Mouse (Mus musculus): Measurements from ENCODE around the gene Fermt3. TPM values are rescaled to one million over a fixed set of nuclear protein-coding genes. Genes with fewer than 3 reads are reported as not detected.

The Fermt3 gene
- polyA plus RNA-seq, 1 experiment from 2014 or later = 6.9 TPM

DNA sequence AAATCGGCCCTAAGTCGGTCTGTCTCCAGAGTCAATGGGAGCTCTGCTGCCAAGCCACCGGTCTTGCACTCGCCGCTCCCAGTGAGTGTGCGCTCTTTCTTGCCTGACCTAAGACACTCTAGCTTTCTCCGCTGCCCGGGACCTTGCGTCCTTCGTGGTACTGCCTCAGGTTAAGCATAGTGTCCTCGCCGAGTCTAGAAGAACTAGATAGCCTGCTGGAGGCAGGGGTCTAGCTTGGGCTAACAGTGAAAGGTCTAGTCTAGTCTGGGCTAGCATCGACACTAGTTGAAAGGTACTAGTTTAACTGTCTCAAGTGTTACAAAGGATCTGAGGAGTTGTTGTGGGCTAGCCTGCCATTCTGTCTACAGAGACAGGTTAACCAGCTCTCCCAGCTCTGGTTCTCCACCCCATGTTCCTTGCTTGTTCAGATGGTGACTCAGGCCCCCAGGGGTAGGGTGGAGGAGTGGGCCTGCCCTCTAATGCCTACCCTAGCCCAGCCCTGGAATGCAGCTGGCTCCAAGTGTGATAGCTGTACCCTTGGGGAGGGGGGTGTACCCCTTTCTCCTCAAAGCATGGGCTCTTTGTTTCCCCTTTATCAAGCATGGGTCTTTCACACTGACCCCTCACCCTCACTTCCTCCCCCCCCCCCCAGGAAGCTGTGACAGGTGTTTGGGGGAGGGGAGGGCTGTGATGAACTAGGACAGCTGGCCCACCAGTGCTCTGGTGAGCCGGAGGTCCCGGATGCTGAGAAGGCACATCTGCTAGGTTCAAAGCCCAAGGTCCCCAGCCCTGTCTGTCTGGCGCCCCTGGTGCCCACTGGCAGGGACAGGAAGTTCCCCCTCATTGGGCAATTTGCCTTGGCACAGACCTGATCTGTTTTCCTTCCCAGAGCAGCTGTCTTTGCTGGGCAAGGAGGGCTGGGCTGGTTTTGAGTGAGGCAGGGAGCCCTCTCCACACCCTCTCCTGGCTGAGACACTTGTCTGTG lies 43.4 kb downstream of the Fermt3 start, which contains the start of gene Plcb3:
TSS of gene Plcb3 (minus strand) at position 934 of the 985 bp plus-strand sequence.
- peak within 1 kb of the TSS; percentile 72 for H3K4me3 ChIP-seq
- peak within 1 kb of the TSS; percentile 83 for H3K9ac ChIP-seq
- H3K4me2 ChIP-seq = peak within 1 kb of the TSS; percentile 90
- no peaks in the 10 kb centered on the region for H3K9me3 ChIP-seq
- peak within 1 kb of the TSS; percentile 89 for H3K27ac ChIP-seq
- H3K27me3 ChIP-seq = no peaks in the 10 kb centered on the region
- ATAC-seq (ENCODE audit: insufficient number of reproducible peaks, insufficient read depth, low FRiP score, low TSS enrichment, low read depth) = no peak
- WGBS = under 1% methylated on average over 16 of the region's 16 CpGs
- peaks cover 65% of the 10 kb centered on the region for H3K4me1 ChIP-seq
- H3K36me3 ChIP-seq = peaks cover 23% of the 10 kb centered on the region

DNA sequence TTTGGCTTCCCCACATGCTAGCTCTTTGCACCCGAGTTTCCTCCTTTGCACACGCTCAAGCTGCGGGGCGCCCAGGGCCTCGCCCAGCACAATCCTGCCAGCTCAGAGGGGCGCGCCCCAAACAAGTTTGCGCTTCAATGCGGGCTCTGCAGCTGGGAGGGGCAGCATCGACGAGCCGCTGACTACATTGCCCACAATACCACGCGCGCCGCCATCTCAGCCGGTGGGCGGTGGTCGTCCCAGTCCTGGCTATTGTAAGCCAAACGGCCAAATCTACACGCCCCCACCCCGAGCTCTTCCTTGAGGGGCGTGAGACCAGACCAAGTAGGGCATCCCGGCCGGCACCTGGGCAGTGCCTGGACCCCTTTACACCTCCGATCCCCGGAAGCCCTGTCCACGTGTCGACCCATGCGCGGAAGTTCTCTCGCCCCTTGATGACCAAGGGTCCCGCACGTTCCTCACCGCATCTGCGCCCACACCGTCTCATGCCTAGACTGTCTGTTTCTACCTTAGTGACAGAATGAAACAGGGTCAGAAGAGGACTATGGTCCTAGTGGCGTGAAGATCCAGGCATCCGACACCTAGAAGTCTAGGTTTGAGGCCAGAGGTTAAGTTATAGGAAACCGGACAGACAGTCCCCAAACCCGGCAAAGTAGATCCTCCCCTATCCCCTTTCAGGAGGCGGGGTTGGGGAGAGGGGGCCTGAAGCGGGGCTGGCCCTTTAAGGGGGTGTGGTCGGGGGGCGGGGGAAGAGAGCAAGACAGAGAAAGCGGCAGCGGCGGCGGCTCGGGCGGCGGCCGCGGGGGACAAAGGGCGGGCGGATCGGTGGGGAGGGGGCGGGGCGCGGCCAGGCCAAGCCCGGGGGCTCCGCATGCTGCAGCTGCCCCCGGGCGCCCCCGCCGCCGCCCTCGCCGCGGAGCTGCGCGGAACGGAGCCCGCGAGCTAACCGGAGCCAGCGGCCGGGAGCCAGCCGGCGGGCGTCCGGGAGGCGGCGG lies 44.8 kb downstream of the Fermt3 start, which contains the start of gene Ppp1r14b:
TSS of gene Ppp1r14b (plus strand) at position 758 of the 995 bp plus-strand sequence.
- Histone ChIP-seq H3K27me3 (no peaks in the 10 kb centered on the region), H3K27ac (peak within 1 kb of the TSS; percentile 89), H3K4me2 (peak within 1 kb of the TSS; percentile 90), H3K9ac (peak within 1 kb of the TSS; percentile 83), H3K4me1 (peaks cover 73% of the 10 kb centered on the region), H3K4me3 (peak within 1 kb of the TSS; percentile 72), H3K9me3 (no peaks in the 10 kb centered on the region), H3K36me3 (peaks cover 23% of the 10 kb centered on the region)
- under 1% methylated on average over 82 of the region's 84 CpGs for WGBS
- peak; percentile 63 for ATAC-seq (ENCODE audit: insufficient number of reproducible peaks, insufficient read depth, low FRiP score, low TSS enrichment, low read depth)

DNA sequence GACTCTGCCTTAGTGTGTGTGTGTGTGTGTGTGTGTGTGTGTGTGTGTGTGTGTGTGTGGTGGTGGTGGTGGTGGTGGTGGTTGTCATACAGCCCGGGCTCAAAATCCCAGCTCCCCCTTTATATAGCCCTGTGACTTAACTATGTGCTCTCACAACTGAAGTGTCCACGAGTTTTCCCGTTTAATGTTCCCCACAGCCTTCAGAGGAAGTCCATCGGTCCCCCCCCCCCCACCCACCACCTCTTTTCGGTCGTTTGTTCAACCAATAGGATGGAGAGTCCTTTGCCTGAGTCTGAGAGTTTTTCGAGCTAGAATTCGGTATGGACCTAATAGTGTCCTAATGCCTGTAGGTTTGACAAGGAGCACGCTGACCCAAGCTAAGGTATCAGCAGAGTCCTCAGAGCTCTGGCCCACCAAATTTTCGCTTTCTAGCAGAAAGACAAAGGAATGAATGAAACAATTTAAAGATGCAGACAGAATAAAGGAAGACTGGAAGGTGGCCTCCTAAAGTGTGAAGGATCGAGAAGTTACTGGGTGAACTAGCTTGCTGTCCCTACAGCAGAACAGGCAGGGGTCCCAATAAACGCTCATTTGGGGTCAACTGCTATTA lies 45.6 kb downstream of the Fermt3 start:
- peak overlapping the region; percentile 60 for H3K27ac ChIP-seq

DNA sequence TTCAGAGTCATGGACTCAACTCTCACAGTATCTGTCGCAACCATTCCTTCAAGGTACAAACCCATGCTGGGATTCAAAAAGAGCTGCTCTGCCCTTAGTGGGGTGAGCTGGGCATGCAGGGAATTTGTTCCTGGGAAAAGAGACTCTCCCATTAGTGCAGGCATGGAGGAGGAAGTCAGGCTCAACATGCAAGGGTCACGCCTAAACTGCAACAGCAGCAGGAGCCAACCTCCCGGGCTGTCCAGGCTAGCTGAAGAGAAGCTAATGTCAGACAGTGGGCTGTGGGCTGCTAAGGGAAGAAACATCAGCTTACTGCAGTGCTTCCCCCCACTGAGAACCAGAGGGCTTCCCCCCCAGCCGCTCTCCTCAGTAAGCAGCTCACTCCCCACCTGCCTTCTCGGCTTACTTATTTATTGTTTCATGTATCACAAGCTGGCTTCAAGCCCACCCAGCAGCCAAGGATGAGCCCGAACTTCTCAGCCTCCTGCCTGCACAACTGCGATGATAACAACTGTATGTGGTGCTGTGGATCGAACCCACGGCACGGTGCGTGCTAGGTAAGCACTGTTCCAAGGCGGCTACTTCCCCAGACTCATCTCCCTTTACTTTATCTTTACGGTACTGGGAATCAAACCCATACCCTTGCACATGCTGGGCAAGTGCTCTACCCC lies 46.9 kb downstream of the Fermt3 start:
- H3K9ac ChIP-seq = no peak overlapping the region
- H3K4me3 ChIP-seq = no peak overlapping the region
- 76% methylated on average over 13 of the region's 13 CpGs for WGBS
- H3K36me3 ChIP-seq = peaks cover 7% of the 10 kb centered on the region
- no peak overlapping the region for H3K27ac ChIP-seq
- peaks cover 71% of the 10 kb centered on the region for H3K4me1 ChIP-seq
- no peaks in the 10 kb centered on the region for H3K9me3 ChIP-seq
- no peaks in the 10 kb centered on the region for H3K27me3 ChIP-seq
- H3K4me2 ChIP-seq = no peak overlapping the region
- ATAC-seq (ENCODE audit: insufficient number of reproducible peaks, insufficient read depth, low FRiP score, low TSS enrichment, low read depth) = no peak

More for the DNA sequence above, 45.6 kb downstream of the Fermt3 start:
- Histone ChIP-seq H3K9ac (peak overlapping the region; percentile 83), H3K36me3 (peaks cover 21% of the 10 kb centered on the region), H3K4me2 (peak overlapping the region; percentile 90), H3K4me1 (peaks cover 72% of the 10 kb centered on the region), H3K9me3 (no peaks in the 10 kb centered on the region), H3K27me3 (no peaks in the 10 kb centered on the region), H3K4me3 (peak overlapping the region; percentile 72)
- no peak for ATAC-seq (ENCODE audit: insufficient number of reproducible peaks, insufficient read depth, low FRiP score, low TSS enrichment, low read depth)
- WGBS = 37% methylated on average over 12 of the region's 12 CpGs

DNA sequence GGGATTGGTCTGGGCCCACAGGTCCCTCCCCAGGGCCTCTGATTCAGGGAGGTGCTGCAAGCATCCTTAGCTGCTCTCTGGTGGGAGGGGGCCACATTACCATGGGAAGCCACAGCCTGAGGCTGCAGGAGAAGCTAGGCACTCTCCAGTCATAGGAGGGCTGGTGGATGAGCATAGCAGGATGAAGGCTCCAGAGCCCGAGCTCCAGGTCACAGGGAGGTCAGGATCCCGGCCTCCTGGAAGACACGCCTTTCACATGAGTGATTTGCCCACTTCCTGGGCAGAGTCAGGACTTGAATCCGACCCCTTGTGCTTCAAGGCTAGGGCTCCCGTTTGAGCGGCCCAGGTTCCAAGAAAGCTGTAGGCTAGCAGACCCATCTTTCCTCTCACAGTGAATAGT lies 47.6 kb downstream of the Fermt3 start:
- Histone ChIP-seq H3K4me1 (peaks cover 65% of the 10 kb centered on the region), H3K4me2 (no peak overlapping the region), H3K36me3 (peaks cover 7% of the 10 kb centered on the region; the same call in 1 of the 2 replicates), H3K27ac (peak overlapping the region; percentile 11; the same call in 1 of the 2 replicates), H3K27me3 (no peaks in the 10 kb centered on the region), H3K9ac (peak overlapping the region; percentile 41; the same call in 1 of the 2 replicates), H3K4me3 (no peak overlapping the region), H3K9me3 (no peaks in the 10 kb centered on the region)
- ATAC-seq (ENCODE audit: insufficient number of reproducible peaks, insufficient read depth, low FRiP score, low TSS enrichment, low read depth) = no peak
- WGBS = 24% methylated on average over 6 of the region's 6 CpGs

DNA sequence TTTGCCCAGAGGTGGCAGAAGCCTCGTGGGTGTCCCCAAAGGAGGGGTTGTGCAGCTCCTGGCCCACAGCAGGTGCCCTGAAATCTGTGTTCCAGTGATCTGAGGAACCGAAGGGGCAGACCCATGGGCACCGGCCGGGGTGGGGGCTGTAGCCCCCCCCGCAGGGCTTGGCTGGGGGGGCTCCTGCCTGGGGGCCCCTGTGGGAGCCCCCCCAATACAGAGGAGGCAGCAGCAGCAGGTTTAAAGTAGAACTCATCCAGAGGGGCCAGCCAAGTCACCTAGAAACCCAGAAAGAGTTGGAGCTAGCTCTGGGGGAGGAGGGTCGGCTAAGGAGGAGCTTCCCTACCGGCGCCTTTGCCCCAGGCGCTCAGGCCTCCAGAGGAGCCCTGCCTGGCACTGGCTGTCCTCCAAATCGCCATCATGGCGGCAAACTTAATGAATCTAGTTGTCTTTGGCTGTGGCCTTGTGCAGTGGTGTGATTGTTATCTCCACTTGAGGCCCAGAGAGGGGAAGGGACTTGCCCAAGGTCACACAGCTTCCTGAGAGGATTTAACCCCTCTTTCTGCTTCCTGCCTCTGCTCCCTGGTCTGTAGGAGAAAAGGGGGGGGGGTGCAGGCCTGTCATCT lies 48.7 kb downstream of the Fermt3 start:
- Histone ChIP-seq H3K9ac (peak overlapping the region; percentile 81; the same call in 1 of the 2 replicates), H3K4me3 (peak overlapping the region; percentile 69), H3K4me2 (peak overlapping the region; percentile 83), H3K9me3 (no peaks in the 10 kb centered on the region), H3K27ac (no peak overlapping the region), H3K36me3 (peaks cover 16% of the 10 kb centered on the region), H3K27me3 (no peaks in the 10 kb centered on the region), H3K4me1 (peaks cover 55% of the 10 kb centered on the region)
- WGBS = 18% methylated on average over 11 of the region's 11 CpGs
- ATAC-seq (ENCODE audit: insufficient number of reproducible peaks, insufficient read depth, low FRiP score, low TSS enrichment, low read depth) = no peak

DNA sequence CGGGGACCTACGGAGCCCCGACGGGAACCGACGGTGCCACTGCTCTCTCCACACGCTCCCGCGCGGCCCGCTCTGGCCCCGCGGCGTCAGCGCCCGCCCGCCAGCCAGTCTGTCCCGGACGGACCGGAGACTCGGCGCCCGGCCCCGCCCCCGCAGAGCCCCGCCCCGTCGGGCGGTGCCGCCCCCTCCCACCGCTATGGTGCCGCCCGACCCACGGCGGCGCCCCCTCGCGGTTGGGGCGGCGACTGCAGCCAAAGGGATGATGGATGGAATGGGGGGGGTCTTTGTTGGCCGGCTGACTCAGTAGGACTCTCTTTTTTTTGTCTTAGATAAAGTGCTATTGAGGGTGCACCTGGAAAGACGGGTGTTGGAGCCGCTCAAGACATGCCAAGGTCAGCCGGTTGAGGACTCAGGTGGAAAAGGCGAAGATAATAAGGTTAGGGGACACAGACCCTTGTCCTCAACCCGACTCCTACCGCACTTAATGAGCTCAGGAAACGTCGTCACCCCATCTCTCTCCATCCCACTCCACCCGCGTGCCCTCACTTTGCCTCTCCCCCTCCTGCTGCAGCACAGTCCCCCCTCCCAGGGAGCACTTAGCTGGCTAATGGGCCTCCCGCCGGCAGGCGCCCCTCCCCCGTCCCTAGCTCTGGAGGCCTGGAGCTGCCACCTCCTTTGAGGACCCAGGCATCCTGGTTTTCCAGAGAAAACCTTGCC lies 49.4 kb downstream of the Fermt3 start:
- WGBS = under 1% methylated on average over 52 of the region's 55 CpGs
- Histone ChIP-seq H3K4me1 (peaks cover 55% of the 10 kb centered on the region), H3K9me3 (no peaks in the 10 kb centered on the region), H3K9ac (peak overlapping the region; percentile 81), H3K27me3 (no peaks in the 10 kb centered on the region), H3K4me3 (peak overlapping the region; percentile 69), H3K4me2 (peak overlapping the region; percentile 83), H3K27ac (peak overlapping the region; percentile 57), H3K36me3 (peaks cover 23% of the 10 kb centered on the region)
- peak; percentile 46 for ATAC-seq (ENCODE audit: insufficient number of reproducible peaks, insufficient read depth, low FRiP score, low TSS enrichment, low read depth)

DNA sequence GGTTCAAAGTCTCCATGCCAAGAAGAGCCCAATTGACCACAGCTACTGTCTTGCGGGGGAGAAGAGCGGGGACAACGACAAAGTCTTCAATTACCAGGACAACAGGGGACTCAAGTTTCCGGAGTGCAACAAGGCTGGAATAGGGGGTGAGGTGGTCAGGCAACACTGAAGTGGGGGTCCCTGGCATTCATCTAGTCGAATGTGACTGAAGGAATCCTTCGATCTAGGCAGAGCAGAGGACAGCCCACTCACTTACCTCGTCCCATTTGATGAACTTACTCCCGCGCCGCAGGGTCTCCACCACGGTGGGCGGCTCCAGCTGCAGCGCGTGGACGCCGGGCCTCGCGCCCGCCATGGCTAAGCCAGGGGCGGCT lies 50.0 kb downstream of the Fermt3 start:
- WGBS = under 1% methylated on average over 20 of the region's 20 CpGs
- peak overlapping the region; percentile 57 for H3K27ac ChIP-seq
- H3K27me3 ChIP-seq = no peaks in the 10 kb centered on the region
- peak overlapping the region; percentile 69 for H3K4me3 ChIP-seq
- peaks cover 55% of the 10 kb centered on the region for H3K4me1 ChIP-seq
- peak overlapping the region; percentile 83 for H3K4me2 ChIP-seq
- ATAC-seq (ENCODE audit: insufficient number of reproducible peaks, insufficient read depth, low FRiP score, low TSS enrichment, low read depth) = peak; percentile 10; the same call in 1 of the 2 replicates
- H3K36me3 ChIP-seq = peaks cover 29% of the 10 kb centered on the region
- H3K9me3 ChIP-seq = no peaks in the 10 kb centered on the region
- H3K9ac ChIP-seq = peak overlapping the region; percentile 81

DNA sequence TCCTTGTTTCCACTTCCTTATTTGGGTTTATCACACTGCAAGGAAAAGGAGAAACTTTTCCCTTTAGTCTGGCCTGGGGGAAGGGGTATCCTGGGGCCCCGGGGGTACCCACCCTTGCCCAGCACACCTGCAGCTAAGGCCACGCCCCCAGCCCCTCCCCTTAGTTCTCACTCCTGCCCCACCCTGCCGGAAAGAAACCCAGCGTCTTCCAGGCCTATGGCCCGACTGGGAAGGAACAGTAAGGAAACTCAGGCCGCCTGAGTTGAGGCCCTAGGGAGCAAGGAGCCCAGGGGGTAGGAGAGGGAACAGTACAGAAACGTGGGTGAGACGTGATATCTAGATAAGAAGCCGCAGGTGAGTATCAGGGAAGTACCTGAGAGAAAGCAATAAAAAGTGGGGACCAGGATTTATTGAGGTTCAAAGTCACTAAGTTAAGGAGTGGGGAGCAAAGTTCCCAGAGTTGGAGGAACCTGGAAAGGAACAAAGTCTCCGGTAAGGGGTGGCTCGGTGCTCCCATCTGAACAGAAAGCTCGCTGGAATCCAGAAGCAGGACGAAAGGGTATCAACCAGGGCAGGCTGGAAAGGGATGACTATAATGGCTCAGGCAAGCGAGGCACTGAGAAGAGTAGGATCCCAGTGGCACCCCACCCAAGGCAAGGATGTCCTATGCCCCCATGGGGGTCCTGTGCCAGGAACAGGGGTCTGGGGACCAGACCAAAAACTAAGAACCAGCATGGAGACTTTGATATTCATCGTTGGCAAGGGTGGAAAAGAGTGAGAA lies 50.6 kb downstream of the Fermt3 start:
- Histone ChIP-seq H3K27me3 (no peaks in the 10 kb centered on the region), H3K9ac (peak overlapping the region; percentile 81), H3K27ac (peak overlapping the region; percentile 57; the same call in 1 of the 2 replicates), H3K36me3 (peaks cover 32% of the 10 kb centered on the region), H3K4me1 (peaks cover 50% of the 10 kb centered on the region), H3K9me3 (no peaks in the 10 kb centered on the region), H3K4me2 (peak overlapping the region; percentile 83), H3K4me3 (peak overlapping the region; percentile 69)
- WGBS = 10% methylated on average over 15 of the region's 15 CpGs
- no peak for ATAC-seq (ENCODE audit: insufficient number of reproducible peaks, insufficient read depth, low FRiP score, low TSS enrichment, low read depth)

Measured in embryonic facial prominence, embryonic 13.5 days (tissue).